Mouse (Mus musculus) limb, embryonic 12.5 days (tissue): ENCODE data around the gene Prrt3. TPM values are rescaled to one million over a fixed set of nuclear protein-coding genes. Genes with fewer than 3 reads are reported as not detected.

Source experiments
- ATAC-seq: fragments of 200-750 bp; cut with Nextera tagmentation; 2 replicates; pipeline ENCODE4 v1.8.0; 2017; ENCODE audit warnings: low read depth, moderate TSS enrichment; ENCODE audit not compliant: insufficient number of reproducible peaks, insufficient read depth, low FRiP score, low TSS enrichment
- H3K27ac ChIP-seq: fragments of 300-500 bp; sonication (generic); 2 replicates; pipeline ENCODE4 v1.5.1; 2016; ENCODE audit warnings: mild to moderate bottlenecking, moderate library complexity
- H3K27me3 ChIP-seq: fragments of 300-500 bp; sonication (generic); 2 replicates; pipeline ENCODE4 v1.6.1; 2016; ENCODE audit warnings: mild to moderate bottlenecking, moderate library complexity
- H3K36me3 ChIP-seq: fragments of 300-500 bp; sonication (generic); 2 replicates; pipeline ENCODE4 v1.6.1; 2016; ENCODE audit warnings: mild to moderate bottlenecking, moderate library complexity
- H3K4me1 ChIP-seq: fragments of 300-500 bp; sonication (generic); replicated peaks from 2 replicates; pipeline ENCODE4 v1.6.1; 2016
- H3K4me2 ChIP-seq: fragments of 300-500 bp; sonication (generic); 2 replicates; pipeline ENCODE4 v1.6.1; 2016; ENCODE audit warnings: mild to moderate bottlenecking, moderate library complexity
- H3K4me3 ChIP-seq: fragments of 300-500 bp; sonication (generic); replicated peaks from 2 replicates; pipeline ENCODE4 v1.5.1; 2016; ENCODE audit warnings: mild to moderate bottlenecking
- H3K9ac ChIP-seq: fragments of 300-500 bp; sonication (generic); replicated peaks from 2 replicates; pipeline ENCODE4 v1.6.1; 2016; ENCODE audit warnings: mild to moderate bottlenecking, moderate library complexity
- H3K9me3 ChIP-seq: fragments of 300-500 bp; sonication (generic); 2 replicates; pipeline ENCODE4 v1.6.1; 2016; ENCODE audit warnings: mild to moderate bottlenecking, moderate library complexity
- WGBS: fragments of 180-500 bp; shearing (Covaris S2); methylation state at CpG from one replicate; pipeline ENCODE4 v1.1.7; 2016; 5-methylcytosine and 5-hydroxymethylcytosine counted together
- polyA plus RNA-seq: library from polyadenylated mRNA; unstranded; fragments of >200 nt; fragmentation: Nextera tagmentation; extraction: Ambion mirVana; gene quantifications from 2 replicates; pipeline ENCODE4 v1.2.1, GENCODE M21; 2016

The Prrt3 gene
- polyA plus RNA-seq, 1 experiment from 2014 or later, result 0.98 TPM

DNA sequence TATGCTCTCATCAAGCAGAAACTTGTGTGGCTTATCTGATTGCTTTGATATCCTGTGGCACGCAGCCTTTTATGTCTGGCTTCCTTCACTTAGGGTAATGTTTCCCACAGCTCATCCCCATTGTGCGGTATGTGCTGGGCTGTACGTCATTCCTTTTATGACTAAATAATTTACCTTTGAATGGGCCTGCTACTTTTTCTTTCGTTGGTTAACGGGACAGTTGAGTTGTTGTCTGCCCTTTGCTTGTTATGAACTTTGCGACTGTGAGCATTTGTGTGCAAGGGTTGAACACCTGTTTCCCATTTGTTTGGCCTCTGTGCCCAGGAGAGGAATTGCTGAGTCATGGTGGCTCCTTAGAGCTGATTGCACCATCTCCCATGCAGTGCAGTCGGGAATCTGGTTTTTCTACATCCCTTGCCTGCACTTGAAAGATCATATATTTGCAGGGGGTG, 14.6 kb downstream of the Prrt3 start:
- Histone ChIP-seq H3K36me3 (peaks cover 19% of the 10 kb centered on the region; the same call in 1 of the 2 replicates), H3K27me3 (peaks cover 9% of the 10 kb centered on the region), H3K9me3 (no peaks in the 10 kb centered on the region), H3K27ac (no peak overlapping the region), H3K4me2 (no peak overlapping the region), H3K4me1 (peaks cover 26% of the 10 kb centered on the region), H3K4me3 (no peak overlapping the region), H3K9ac (no peak overlapping the region)
- ATAC-seq, result no peak
- 21% methylated on average over 7 of the region's 7 CpGs for WGBS

- H3K27ac ChIP-seq, result no peak overlapping the region
- no peaks in the 10 kb centered on the region for H3K36me3 ChIP-seq
- peak overlapping the region; percentile 40 for H3K9ac ChIP-seq
- ATAC-seq, result no peak
- H3K4me3 ChIP-seq, result peak overlapping the region; percentile 47
- H3K4me2 ChIP-seq, result peak overlapping the region; percentile 75
- WGBS, result 11% methylated on average over 10 of the region's 10 CpGs
- H3K27me3 ChIP-seq, result peaks cover 44% of the 10 kb centered on the region
- H3K9me3 ChIP-seq, result no peaks in the 10 kb centered on the region
- H3K4me1 ChIP-seq, result peaks cover 26% of the 10 kb centered on the region
These were observed 18.0 kb downstream of the Prrt3 start for GRCm38 (mm10) chr6:113483729-113484128.

- peaks cover 49% of the 10 kb centered on the region for H3K27me3 ChIP-seq
These were observed 18.6 kb downstream of the Prrt3 start, which contains the start of gene Creld1 for GRCm38 (mm10) chr6:113483100-113483615. Gene Creld1 (plus strand): TSS chr6:113483297.

GRCm38 (mm10) chr6:113482477-113483099, 19.1 kb downstream of the Prrt3 start:
- Histone ChIP-seq H3K36me3 (no peaks in the 10 kb centered on the region), H3K4me3 (peak overlapping the region; percentile 47), H3K27me3 (peaks cover 52% of the 10 kb centered on the region), H3K4me2 (peak overlapping the region; percentile 75), H3K27ac (no peak overlapping the region; the same call in 1 of the 2 replicates), H3K4me1 (peaks cover 26% of the 10 kb centered on the region), H3K9ac (no peak overlapping the region), H3K9me3 (no peaks in the 10 kb centered on the region)
- peak; percentile 17; the same call in 1 of the 2 replicates for ATAC-seq
- WGBS, result 3% methylated on average over 65 of the region's 65 CpGs

More at GRCm38 (mm10) chr6:113483100-113483615, 18.6 kb downstream of the Prrt3 start, which contains the start of gene Creld1:
- Histone ChIP-seq H3K9ac (peak within 1 kb of the TSS; percentile 40), H3K36me3 (no peaks in the 10 kb centered on the region), H3K9me3 (no peaks in the 10 kb centered on the region), H3K4me3 (peak within 1 kb of the TSS; percentile 47), H3K4me1 (peaks cover 26% of the 10 kb centered on the region), H3K27ac (no peak within 1 kb of the TSS; the same call in 1 of the 2 replicates), H3K4me2 (peak within 1 kb of the TSS; percentile 75)
- 0% methylated on average over 25 of the region's 26 CpGs for WGBS
- ATAC-seq, result peak; percentile 93

DNA sequence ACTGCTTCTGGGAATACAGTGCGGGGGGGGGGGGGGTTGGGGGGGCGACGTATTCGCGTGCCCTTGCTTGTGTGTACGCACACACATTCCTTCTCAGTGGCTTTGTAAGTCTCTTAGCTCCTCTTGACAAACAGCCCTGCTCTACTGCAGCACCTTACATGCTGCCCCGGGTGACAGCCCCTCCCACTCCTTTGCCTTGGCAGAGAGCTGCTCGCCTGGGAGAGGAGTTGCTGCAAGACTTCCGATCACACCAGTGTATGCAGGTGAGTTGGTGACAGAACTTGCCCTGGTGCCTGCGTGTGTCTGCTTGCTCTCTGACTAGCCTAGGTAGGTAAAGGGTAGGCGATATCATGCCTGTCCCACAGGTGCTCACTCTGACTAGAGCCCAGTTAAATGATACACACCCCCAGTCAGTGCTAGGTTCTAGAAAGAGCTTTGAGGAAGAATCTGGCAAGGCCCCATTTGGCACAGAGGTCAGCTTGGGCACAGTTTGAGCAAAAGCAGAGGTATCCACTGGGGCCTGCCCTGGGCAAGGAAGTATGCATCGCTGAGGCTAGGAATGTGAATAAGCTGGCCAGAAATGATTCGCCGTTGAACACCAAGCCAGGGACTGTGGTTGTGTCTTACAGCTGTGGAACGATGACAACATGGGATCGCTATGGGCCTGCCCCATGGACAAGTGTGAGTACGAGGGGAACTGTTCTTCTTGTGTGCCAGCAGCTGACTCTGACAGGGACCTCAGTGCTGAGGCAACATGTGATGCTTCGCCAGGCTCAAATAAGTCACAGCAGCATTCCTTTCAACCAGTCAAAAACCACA, 21.0 kb downstream of the Prrt3 start:
- Histone ChIP-seq H3K4me1 (peaks cover 16% of the 10 kb centered on the region), H3K27ac (no peak overlapping the region), H3K36me3 (no peaks in the 10 kb centered on the region), H3K9ac (no peak overlapping the region), H3K27me3 (peaks cover 59% of the 10 kb centered on the region), H3K4me3 (no peak overlapping the region), H3K9me3 (no peaks in the 10 kb centered on the region), H3K4me2 (no peak overlapping the region)
- no peak for ATAC-seq
- 59% methylated on average over 18 of the region's 18 CpGs for WGBS

- Histone ChIP-seq H3K27me3 (peaks cover 60% of the 10 kb centered on the region), H3K9ac (no peak overlapping the region), H3K4me1 (peaks cover 13% of the 10 kb centered on the region), H3K4me3 (no peak overlapping the region), H3K4me2 (no peak overlapping the region), H3K36me3 (no peaks in the 10 kb centered on the region), H3K27ac (no peak overlapping the region), H3K9me3 (no peaks in the 10 kb centered on the region)
- WGBS, result 83% methylated on average over 10 of the region's 10 CpGs
- no peak for ATAC-seq
These were observed 22.8 kb downstream of the Prrt3 start for GRCm38 (mm10) chr6:113478906-113479305.

GRCm38 (mm10) chr6:113477353-113477752, 24.4 kb downstream of the Prrt3 start:
- Histone ChIP-seq H3K4me3 (no peak overlapping the region), H3K4me2 (no peak overlapping the region), H3K36me3 (no peaks in the 10 kb centered on the region), H3K27ac (no peak overlapping the region), H3K4me1 (peaks cover 2% of the 10 kb centered on the region), H3K9me3 (no peaks in the 10 kb centered on the region), H3K9ac (no peak overlapping the region), H3K27me3 (peaks cover 53% of the 10 kb centered on the region)
- ATAC-seq, result no peak
- WGBS, result 42% methylated on average over 7 of the region's 7 CpGs

GRCm38 (mm10) chr6:113473715-113474114, 28.0 kb downstream of the Prrt3 start:
- ATAC-seq, result no peak
- Histone ChIP-seq H3K36me3 (no peaks in the 10 kb centered on the region), H3K9ac (no peak overlapping the region), H3K27ac (no peak overlapping the region), H3K4me1 (peaks cover 22% of the 10 kb centered on the region), H3K27me3 (peaks cover 53% of the 10 kb centered on the region), H3K4me2 (no peak overlapping the region), H3K4me3 (no peak overlapping the region), H3K9me3 (no peaks in the 10 kb centered on the region)
- 79% methylated on average over 6 of the region's 6 CpGs for WGBS

- H3K36me3 ChIP-seq, result no peaks in the 10 kb centered on the region
- H3K4me1 ChIP-seq, result peaks cover 24% of the 10 kb centered on the region
- no peaks in the 10 kb centered on the region for H3K9me3 ChIP-seq
- 71% methylated on average over 2 of the region's 2 CpGs for WGBS
- H3K4me2 ChIP-seq, result no peak overlapping the region
- peaks cover 52% of the 10 kb centered on the region for H3K27me3 ChIP-seq
- H3K9ac ChIP-seq, result no peak overlapping the region
- ATAC-seq, result no peak
- H3K27ac ChIP-seq, result no peak overlapping the region
- no peak overlapping the region for H3K4me3 ChIP-seq
These were observed 28.5 kb downstream of the Prrt3 start for GRCm38 (mm10) chr6:113473246-113473645.

DNA sequence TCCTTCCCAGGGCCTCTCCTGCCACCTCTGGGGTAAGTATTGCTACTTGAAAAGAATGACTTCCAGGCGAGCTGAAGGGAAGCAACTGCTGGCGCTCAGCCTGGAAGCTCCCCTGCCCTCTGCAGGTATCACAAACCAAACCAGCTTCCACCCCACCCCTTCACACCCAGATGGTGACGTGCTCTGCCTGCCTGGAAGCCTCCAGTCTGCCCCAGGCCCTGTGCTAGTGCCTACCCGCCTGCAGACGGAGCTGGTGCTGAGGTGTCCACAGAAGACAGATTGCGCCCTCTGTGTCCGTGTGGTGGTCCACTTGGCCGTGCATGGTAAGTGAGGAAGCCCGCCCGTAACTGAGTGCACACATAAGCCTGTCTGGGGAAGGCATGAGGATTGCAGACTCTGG, 29.7 kb downstream of the Prrt3 start:
- Histone ChIP-seq H3K27me3 (peaks cover 52% of the 10 kb centered on the region), H3K36me3 (no peaks in the 10 kb centered on the region), H3K9me3 (no peaks in the 10 kb centered on the region), H3K4me3 (no peak overlapping the region), H3K27ac (no peak overlapping the region), H3K4me1 (peaks cover 24% of the 10 kb centered on the region), H3K4me2 (no peak overlapping the region), H3K9ac (no peak overlapping the region)
- no peak for ATAC-seq
- WGBS, result 55% methylated on average over 10 of the region's 10 CpGs

GRCm38 (mm10) chr6:113471297-113471936, 30.3 kb downstream of the Prrt3 start, which contains the start of gene Il17rc:
Gene Il17rc (plus strand): TSS chr6:113471427.
- peak within 1 kb of the TSS; percentile 31; the same call in 1 of the 2 replicates for H3K9ac ChIP-seq
- no peaks in the 10 kb centered on the region for H3K9me3 ChIP-seq
- 22% methylated on average over 12 of the region's 12 CpGs for WGBS
- peak within 1 kb of the TSS; percentile 16 for H3K4me3 ChIP-seq
- H3K4me2 ChIP-seq, result peak within 1 kb of the TSS; percentile 47
- H3K27me3 ChIP-seq, result peaks cover 52% of the 10 kb centered on the region
- H3K4me1 ChIP-seq, result peaks cover 24% of the 10 kb centered on the region
- no peak for ATAC-seq
- no peaks in the 10 kb centered on the region for H3K36me3 ChIP-seq
- H3K27ac ChIP-seq, result no peak within 1 kb of the TSS
